Mouse (Mus musculus) left cerebral cortex, adult 9 months (tissue): ENCODE measurements around the gene Dcakd.

ENCODE experiments used
- DNase-seq, 2 experiments: peaks; one replicate each; pipeline ENCODE4 v3.0.0; 2022; ENCODE audit warnings: low spot score in 2 of 2

Dcakd gene

DNA sequence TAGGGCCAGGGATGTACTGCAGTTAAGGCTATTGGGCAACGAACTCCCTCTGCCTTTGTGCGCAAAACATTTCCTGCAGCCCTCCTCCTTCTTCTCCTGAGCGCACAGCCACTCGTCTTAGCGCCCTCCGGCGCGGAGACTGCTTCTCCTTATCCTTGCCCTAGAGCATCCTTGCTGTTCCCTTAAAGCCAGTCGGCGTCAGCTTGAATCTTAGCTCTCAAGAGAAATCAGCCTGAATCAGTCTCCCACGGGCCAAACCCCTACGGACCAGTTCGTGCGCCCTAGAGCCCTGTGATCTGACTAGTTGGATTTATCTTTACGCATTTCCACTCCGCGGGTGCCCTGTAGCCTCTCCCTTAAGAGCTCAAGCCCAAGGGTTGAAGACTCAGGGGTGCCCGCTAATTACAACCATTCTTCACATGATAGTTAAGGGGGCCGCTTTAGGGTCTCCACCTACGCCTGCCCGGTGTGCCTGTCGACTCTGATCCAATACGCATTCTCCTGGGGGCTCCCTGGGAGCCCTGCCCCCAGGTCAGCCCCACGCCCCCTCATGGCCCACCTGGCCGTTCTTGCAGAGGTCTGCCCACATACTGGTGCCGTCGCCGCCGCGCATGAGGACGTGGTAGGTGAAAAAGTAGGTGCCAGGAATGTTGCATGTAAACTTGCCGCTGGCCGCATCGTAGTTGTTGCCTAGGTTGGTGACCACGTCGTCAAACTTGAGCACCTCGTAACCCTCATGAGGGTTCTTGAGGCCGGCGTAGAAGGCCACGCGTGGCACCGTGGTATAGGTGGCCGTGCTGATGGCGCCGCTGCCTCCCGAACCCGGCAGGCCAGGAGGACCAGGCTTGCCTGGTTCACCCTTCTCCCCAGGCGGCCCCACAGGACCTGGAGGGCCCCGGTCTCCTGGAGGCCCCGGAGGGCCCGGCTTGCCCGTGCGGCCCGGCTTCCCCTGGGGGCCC is 82.5 kb downstream of the Dcakd start:
- no peak for DNase-seq
